Mouse (Mus musculus): ENCODE measurements around the gene Ly6g5b. TPM values are rescaled to one million over a fixed set of nuclear protein-coding genes. Genes with fewer than 3 reads are reported as not detected.

Ly6g5b gene
- polyA plus RNA-seq, 1 experiment from 2014 or later = not detected

Other genes starting within 250 kb of the Ly6g5b start
- 5.7 TPM for gene Zbtb12, start 235.9 kb downstream of the Ly6g5b start, polyA plus RNA-seq (2015; fragmentation: Illumina TruSeq; extraction: RNeasy Lipid Tissue Mini Kit (QIAGEN cat#74804); ENCODE audit: low read depth, low replicate concordance)
- not detected for gene Gm20547, start 233.4 kb downstream of the Ly6g5b start, polyA plus RNA-seq (2015; fragmentation: Illumina TruSeq; extraction: RNeasy Lipid Tissue Mini Kit (QIAGEN cat#74804); ENCODE audit: low read depth, low replicate concordance)
- gene C2, start 217.2 kb downstream of the Ly6g5b start, polyA plus RNA-seq (2015; fragmentation: Illumina TruSeq; extraction: RNeasy Lipid Tissue Mini Kit (QIAGEN cat#74804); ENCODE audit: low read depth, low replicate concordance) = 1.5 TPM
- gene Ehmt2, start 217.0 kb downstream of the Ly6g5b start, polyA plus RNA-seq (2015; fragmentation: Illumina TruSeq; extraction: RNeasy Lipid Tissue Mini Kit (QIAGEN cat#74804); ENCODE audit: low read depth, low replicate concordance) = 122 TPM
- 0.19 TPM for gene Slc44a4, start 201.0 kb downstream of the Ly6g5b start, polyA plus RNA-seq (2015; fragmentation: Illumina TruSeq; extraction: RNeasy Lipid Tissue Mini Kit (QIAGEN cat#74804); ENCODE audit: low read depth, low replicate concordance)
- 51.2 TPM for gene Neu1, start 184.2 kb downstream of the Ly6g5b start, polyA plus RNA-seq (2015; fragmentation: Illumina TruSeq; extraction: RNeasy Lipid Tissue Mini Kit (QIAGEN cat#74804); ENCODE audit: low read depth, low replicate concordance)
- 8.3 TPM for gene Hspa1b, start 156.2 kb downstream of the Ly6g5b start, polyA plus RNA-seq (2015; fragmentation: Illumina TruSeq; extraction: RNeasy Lipid Tissue Mini Kit (QIAGEN cat#74804); ENCODE audit: low read depth, low replicate concordance)
- not detected for gene Gm20481, start 145.5 kb downstream of the Ly6g5b start, polyA plus RNA-seq (2015; fragmentation: Illumina TruSeq; extraction: RNeasy Lipid Tissue Mini Kit (QIAGEN cat#74804); ENCODE audit: low read depth, low replicate concordance)
- 8.4 TPM for gene Hspa1a, start 143.3 kb downstream of the Ly6g5b start, polyA plus RNA-seq (2015; fragmentation: Illumina TruSeq; extraction: RNeasy Lipid Tissue Mini Kit (QIAGEN cat#74804); ENCODE audit: low read depth, low replicate concordance)
- 0.36 TPM for gene Hspa1l, start 142.7 kb downstream of the Ly6g5b start, polyA plus RNA-seq (2015; fragmentation: Illumina TruSeq; extraction: RNeasy Lipid Tissue Mini Kit (QIAGEN cat#74804); ENCODE audit: low read depth, low replicate concordance)
- 26.4 TPM for gene Lsm2, start 133.6 kb downstream of the Ly6g5b start, polyA plus RNA-seq (2015; fragmentation: Illumina TruSeq; extraction: RNeasy Lipid Tissue Mini Kit (QIAGEN cat#74804); ENCODE audit: low read depth, low replicate concordance)
- gene Vars, start 114.4 kb downstream of the Ly6g5b start, polyA plus RNA-seq (2015; fragmentation: Illumina TruSeq; extraction: RNeasy Lipid Tissue Mini Kit (QIAGEN cat#74804); ENCODE audit: low read depth, low replicate concordance) = 22.8 TPM
- 0.71 TPM for gene Vwa7, start 98.8 kb downstream of the Ly6g5b start, polyA plus RNA-seq (2015; fragmentation: Illumina TruSeq; extraction: RNeasy Lipid Tissue Mini Kit (QIAGEN cat#74804); ENCODE audit: low read depth, low replicate concordance)
- not detected for gene Sapcd1, start 87.4 kb downstream of the Ly6g5b start, polyA plus RNA-seq (2015; fragmentation: Illumina TruSeq; extraction: RNeasy Lipid Tissue Mini Kit (QIAGEN cat#74804); ENCODE audit: low read depth, low replicate concordance)
- 0.67 TPM for gene Msh5, start 68.7 kb downstream of the Ly6g5b start, polyA plus RNA-seq (2015; fragmentation: Illumina TruSeq; extraction: RNeasy Lipid Tissue Mini Kit (QIAGEN cat#74804); ENCODE audit: low read depth, low replicate concordance)
- gene Clic1, start 65.5 kb downstream of the Ly6g5b start, polyA plus RNA-seq (2015; fragmentation: Illumina TruSeq; extraction: RNeasy Lipid Tissue Mini Kit (QIAGEN cat#74804); ENCODE audit: low read depth, low replicate concordance) = 22.1 TPM
- 19.3 TPM for gene Ddah2, start 56.4 kb downstream of the Ly6g5b start, polyA plus RNA-seq (2015; fragmentation: Illumina TruSeq; extraction: RNeasy Lipid Tissue Mini Kit (QIAGEN cat#74804); ENCODE audit: low read depth, low replicate concordance)
- not detected for gene Ly6g6c, start 50.0 kb downstream of the Ly6g5b start, polyA plus RNA-seq (2015; fragmentation: Illumina TruSeq; extraction: RNeasy Lipid Tissue Mini Kit (QIAGEN cat#74804); ENCODE audit: low read depth, low replicate concordance)
- gene Mpig6b, start 49.2 kb downstream of the Ly6g5b start, polyA plus RNA-seq (2015; fragmentation: Illumina TruSeq; extraction: RNeasy Lipid Tissue Mini Kit (QIAGEN cat#74804); ENCODE audit: low read depth, low replicate concordance) = not detected
- 5.5 TPM for gene Ly6g6e, start 38.5 kb downstream of the Ly6g5b start, polyA plus RNA-seq (2015; fragmentation: Illumina TruSeq; extraction: RNeasy Lipid Tissue Mini Kit (QIAGEN cat#74804); ENCODE audit: low read depth, low replicate concordance)
- 1.8 TPM for gene Ly6g6d, start 37.4 kb downstream of the Ly6g5b start, polyA plus RNA-seq (2015; fragmentation: Illumina TruSeq; extraction: RNeasy Lipid Tissue Mini Kit (QIAGEN cat#74804); ENCODE audit: low read depth, low replicate concordance)
- gene Ly6g6f, start 29.8 kb downstream of the Ly6g5b start, polyA plus RNA-seq (2015; fragmentation: Illumina TruSeq; extraction: RNeasy Lipid Tissue Mini Kit (QIAGEN cat#74804); ENCODE audit: low read depth, low replicate concordance) = 0.70 TPM
- gene Abhd16a, start 26.2 kb downstream of the Ly6g5b start, polyA plus RNA-seq (2015; fragmentation: Illumina TruSeq; extraction: RNeasy Lipid Tissue Mini Kit (QIAGEN cat#74804); ENCODE audit: low read depth, low replicate concordance) = 106 TPM
- gene Ly6g5c, start 7.1 kb downstream of the Ly6g5b start, polyA plus RNA-seq (2015; fragmentation: Illumina TruSeq; extraction: RNeasy Lipid Tissue Mini Kit (QIAGEN cat#74804); ENCODE audit: low read depth, low replicate concordance) = not detected
- gene Gpank1, start 6.0 kb upstream of the Ly6g5b start, polyA plus RNA-seq (2015; fragmentation: Illumina TruSeq; extraction: RNeasy Lipid Tissue Mini Kit (QIAGEN cat#74804); ENCODE audit: low read depth, low replicate concordance) = 24.9 TPM
- gene Csnk2b, start 6.6 kb upstream of the Ly6g5b start, polyA plus RNA-seq (2015; fragmentation: Illumina TruSeq; extraction: RNeasy Lipid Tissue Mini Kit (QIAGEN cat#74804); ENCODE audit: low read depth, low replicate concordance) = 221 TPM
- 18.0 TPM for gene D17H6S53E, start 10.9 kb upstream of the Ly6g5b start, polyA plus RNA-seq (2015; fragmentation: Illumina TruSeq; extraction: RNeasy Lipid Tissue Mini Kit (QIAGEN cat#74804); ENCODE audit: low read depth, low replicate concordance)
- not detected for gene Apom, start 16.6 kb upstream of the Ly6g5b start, polyA plus RNA-seq (2015; fragmentation: Illumina TruSeq; extraction: RNeasy Lipid Tissue Mini Kit (QIAGEN cat#74804); ENCODE audit: low read depth, low replicate concordance)
- gene Bag6, start 19.8 kb upstream of the Ly6g5b start, polyA plus RNA-seq (2015; fragmentation: Illumina TruSeq; extraction: RNeasy Lipid Tissue Mini Kit (QIAGEN cat#74804); ENCODE audit: low read depth, low replicate concordance) = 159 TPM
- gene Prrc2a, start 49.5 kb upstream of the Ly6g5b start, polyA plus RNA-seq (2015; fragmentation: Illumina TruSeq; extraction: RNeasy Lipid Tissue Mini Kit (QIAGEN cat#74804); ENCODE audit: low read depth, low replicate concordance) = 185 TPM
- 19.0 TPM for gene Aif1, start 60.6 kb upstream of the Ly6g5b start, polyA plus RNA-seq (2015; fragmentation: Illumina TruSeq; extraction: RNeasy Lipid Tissue Mini Kit (QIAGEN cat#74804); ENCODE audit: low read depth, low replicate concordance)
- gene Lst1, start 73.0 kb upstream of the Ly6g5b start, polyA plus RNA-seq (2015; fragmentation: Illumina TruSeq; extraction: RNeasy Lipid Tissue Mini Kit (QIAGEN cat#74804); ENCODE audit: low read depth, low replicate concordance) = 9.3 TPM
- gene Ltb, start 79.0 kb upstream of the Ly6g5b start, polyA plus RNA-seq (2015; fragmentation: Illumina TruSeq; extraction: RNeasy Lipid Tissue Mini Kit (QIAGEN cat#74804); ENCODE audit: low read depth, low replicate concordance) = 0.55 TPM
- gene Tnf, start 86.6 kb upstream of the Ly6g5b start, polyA plus RNA-seq (2015; fragmentation: Illumina TruSeq; extraction: RNeasy Lipid Tissue Mini Kit (QIAGEN cat#74804); ENCODE audit: low read depth, low replicate concordance) = not detected
- gene Lta, start 89.9 kb upstream of the Ly6g5b start, polyA plus RNA-seq (2015; fragmentation: Illumina TruSeq; extraction: RNeasy Lipid Tissue Mini Kit (QIAGEN cat#74804); ENCODE audit: low read depth, low replicate concordance) = not detected
- not detected for gene Gm16181, start 105.4 kb upstream of the Ly6g5b start, polyA plus RNA-seq (2015; fragmentation: Illumina TruSeq; extraction: RNeasy Lipid Tissue Mini Kit (QIAGEN cat#74804); ENCODE audit: low read depth, low replicate concordance)
- 711 TPM for gene Atp6v1g2, start 118.2 kb upstream of the Ly6g5b start, polyA plus RNA-seq (2015; fragmentation: Illumina TruSeq; extraction: RNeasy Lipid Tissue Mini Kit (QIAGEN cat#74804); ENCODE audit: low read depth, low replicate concordance)
- gene Nfkbil1, start 120.4 kb upstream of the Ly6g5b start, polyA plus RNA-seq (2015; fragmentation: Illumina TruSeq; extraction: RNeasy Lipid Tissue Mini Kit (QIAGEN cat#74804); ENCODE audit: low read depth, low replicate concordance) = 11.4 TPM
- gene Ddx39b, start 126.3 kb upstream of the Ly6g5b start, polyA plus RNA-seq (2015; fragmentation: Illumina TruSeq; extraction: RNeasy Lipid Tissue Mini Kit (QIAGEN cat#74804); ENCODE audit: low read depth, low replicate concordance) = 206 TPM
- gene H2-D1, start 147.3 kb upstream of the Ly6g5b start, polyA plus RNA-seq (2015; fragmentation: Illumina TruSeq; extraction: RNeasy Lipid Tissue Mini Kit (QIAGEN cat#74804); ENCODE audit: low read depth, low replicate concordance) = 50.0 TPM
- 0.45 TPM for gene H2-Q1, start 205.0 kb upstream of the Ly6g5b start, polyA plus RNA-seq (2015; fragmentation: Illumina TruSeq; extraction: RNeasy Lipid Tissue Mini Kit (QIAGEN cat#74804); ENCODE audit: low read depth, low replicate concordance)
- gene H2-Q2, start 226.8 kb upstream of the Ly6g5b start, polyA plus RNA-seq (2015; fragmentation: Illumina TruSeq; extraction: RNeasy Lipid Tissue Mini Kit (QIAGEN cat#74804); ENCODE audit: low read depth, low replicate concordance) = 2.0 TPM